Mouse (Mus musculus) erythroblast, embryonic 14.5 days (primary cell): ENCODE results near the gene Rad54l2.

Experiments
- GATA1 ChIP-seq: IDR thresholded peaks from 2 replicates; pipeline ENCODE4 v1.6.1; 2012; ENCODE audit warnings: low read length, inconsistent platforms, mixed read lengths
- TAL1 ChIP-seq: IDR thresholded peaks from 3 replicates; pipeline ENCODE4 v1.6.1; 2012; ENCODE audit warnings: low read length, inconsistent platforms, mixed read lengths

DNA sequence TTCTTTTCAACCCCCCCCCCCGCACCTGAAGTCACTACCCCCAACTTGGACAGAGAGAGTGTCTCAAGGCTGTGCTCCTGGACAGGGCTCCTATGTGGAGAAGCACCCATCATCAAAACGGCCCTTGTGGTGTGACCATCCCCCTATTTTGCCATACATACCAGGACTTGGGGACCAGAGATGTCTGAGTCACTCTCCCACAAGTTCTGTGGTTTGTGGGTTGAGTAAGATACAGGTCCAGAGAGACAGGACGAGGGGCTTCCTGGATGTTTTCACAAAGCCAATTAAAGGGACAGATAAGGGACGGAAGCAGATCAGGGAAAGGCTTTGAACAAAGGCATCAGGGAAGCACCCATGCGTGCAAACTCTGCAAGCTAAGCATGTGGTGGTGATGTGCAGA is 147.6 kb downstream of the Rad54l2 start:
- TF ChIP-seq GATA1 (no peak), TAL1 (no peak)
